Mouse (Mus musculus) cerebral cortex, adult 2 months (tissue): Measurements from ENCODE around the gene Tmem8.

Source experiments
- WGBS: fragments of 180-500 bp; shearing (Covaris S2); methylation state at CpG from one replicate; pipeline ENCODE4 v1.1.7; 2018; 5-methylcytosine and 5-hydroxymethylcytosine counted together

Gene Tmem8

GRCm38 (mm10) chr17:26111722-26112121 is 1.4 kb upstream of the Tmem8 start:
- 53% methylated on average over 4 of the region's 4 CpGs for WGBS

- WGBS: 19% methylated on average over 14 of the region's 14 CpGs
Observed at GRCm38 (mm10) chr17:26112751-26113150, 348 bp upstream of the Tmem8 start.

- 13% methylated on average over 8 of the region's 8 CpGs for WGBS
Observed at GRCm38 (mm10) chr17:26114061-26114460, 962 bp downstream of the Tmem8 start.

GRCm38 (mm10) chr17:26114461-26114860 is 1.4 kb downstream of the Tmem8 start:
- 70% methylated on average over 7 of the region's 7 CpGs for WGBS

- 90% methylated on average over 7 of the region's 7 CpGs for WGBS
Observed at GRCm38 (mm10) chr17:26115205-26115898, 2.3 kb downstream of the Tmem8 start.

GRCm38 (mm10) chr17:26115956-26116487 is 2.9 kb downstream of the Tmem8 start:
- WGBS: 63% methylated on average over 3 of the region's 3 CpGs

- 92% methylated on average over 17 of the region's 17 CpGs for WGBS
Observed at GRCm38 (mm10) chr17:26116503-26117258, 3.6 kb downstream of the Tmem8 start.

GRCm38 (mm10) chr17:26119766-26120710 is 6.9 kb downstream of the Tmem8 start:
- 36% methylated on average over 33 of the region's 33 CpGs for WGBS

GRCm38 (mm10) chr17:26122431-26123140 is 9.5 kb downstream of the Tmem8 start:
- WGBS: 64% methylated on average over 5 of the region's 5 CpGs

GRCm38 (mm10) chr17:26123267-26123684 is 10.2 kb downstream of the Tmem8 start, which contains the start of gene Mrpl28:
TSS of gene Mrpl28 (plus strand) at chr17:26123500.
- whole genome bisulfite sequencing: under 1% methylated on average over 32 of the region's 32 CpGs

GRCm38 (mm10) chr17:26124560-26124959 is 11.5 kb downstream of the Tmem8 start:
- WGBS: 85% methylated on average over 7 of the region's 7 CpGs

GRCm38 (mm10) chr17:26125226-26125625 is 12.1 kb downstream of the Tmem8 start:
- WGBS: 82% methylated on average over 10 of the region's 10 CpGs

- WGBS: 79% methylated on average over 18 of the region's 18 CpGs
Observed at GRCm38 (mm10) chr17:26131062-26131732, 18.1 kb downstream of the Tmem8 start.

GRCm38 (mm10) chr17:26131856-26132853 is 19.1 kb downstream of the Tmem8 start:
- 76% methylated on average over 18 of the region's 18 CpGs for WGBS

GRCm38 (mm10) chr17:26137106-26137750 is 24.1 kb downstream of the Tmem8 start:
- 88% methylated on average over 11 of the region's 11 CpGs for WGBS

- 70% methylated on average over 2 of the region's 2 CpGs for WGBS
Observed at GRCm38 (mm10) chr17:26137751-26138130, 24.6 kb downstream of the Tmem8 start.

- under 1% methylated on average over 42 of the region's 42 CpGs for WGBS
Observed at GRCm38 (mm10) chr17:26138239-26138836, 25.2 kb downstream of the Tmem8 start, which contains the start of gene Axin1. TSS of gene Axin1 (plus strand) at chr17:26138688.

GRCm38 (mm10) chr17:26138901-26139381 is 25.8 kb downstream of the Tmem8 start:
- WGBS: 1% methylated on average over 47 of the region's 58 CpGs
